ENCODE assay signal across 14 mouse cellular contexts in genomic region chr19:60178771-60179563, GRCm38 (mm10). TPM values are rescaled to one million over a fixed set of nuclear protein-coding genes. Genes with fewer than 3 reads are reported as not detected.
DNase-seq lines count a peak whose midpoint lies in the region; ATAC-seq and TF ChIP-seq lines count a peak whose summit lies in the region.
"Had no signal": no experiment of that assay in that cellular context is flagged by ENCODE, and none has a peak within 500 bp of the region (broad histone marks: within the 10 kb centered on the region; RNA-seq: fewer than 3 reads in every experiment).

No protein-coding gene starts in this region.

- H3K27ac ChIP-seq in hindbrain, postnatal 0 days: no peak overlapping the region
- no peak overlapping the region for H3K27ac ChIP-seq in hindbrain, embryonic 12.5 days
- 0 out of 2 replicates have a peak overlapping the region, but pooled peaks have one; percentile 23 for H3K27ac ChIP-seq in embryonic facial prominence, embryonic 15.5 days (replicated peaks)
- H3K27ac ChIP-seq: embryonic facial prominence, embryonic 13.5 days; limb, embryonic 15.5 days had no signal

- no peaks in the 10 kb centered on the region for H3K27me3 ChIP-seq in hindbrain, postnatal 0 days (ENCODE audit: insufficient read depth, low read length)
- no peaks in the 10 kb centered on the region for H3K27me3 ChIP-seq in hindbrain, embryonic 12.5 days
- H3K27me3 ChIP-seq in embryonic facial prominence, embryonic 15.5 days: no peaks in the 10 kb centered on the region
- H3K27me3 ChIP-seq: embryonic facial prominence, embryonic 13.5 days; limb, embryonic 15.5 days; Patski had no signal

- H3K36me3 ChIP-seq in hindbrain, postnatal 0 days (ENCODE audit: insufficient read depth, low read length): no peaks in the 10 kb centered on the region
- no peaks in the 10 kb centered on the region for H3K36me3 ChIP-seq in hindbrain, embryonic 12.5 days
- no peaks in the 10 kb centered on the region for H3K36me3 ChIP-seq in embryonic facial prominence, embryonic 15.5 days

- peak; percentile 35 to 36 for DNase-seq in cerebellum, postnatal 10 days
- DNase-seq in cerebellum, adult 18-20 months: no peak
- peak; percentile 32 for DNase-seq in hindbrain, postnatal 0 days (ENCODE audit: low spot score)
- DNase-seq in right cerebral cortex, postnatal 14 days: peak; percentile 14
- DNase-seq in right cerebral cortex, postnatal 25 days: no peak
- no peak for DNase-seq in gastrocnemius, postnatal 25 days
- DNase-seq: lung, postnatal 4 days had no signal

- H3K9me3 ChIP-seq in hindbrain, postnatal 0 days (ENCODE audit: low read length): no peaks in the 10 kb centered on the region
- no peaks in the 10 kb centered on the region for H3K9me3 ChIP-seq in hindbrain, embryonic 12.5 days (replicated peaks)
- H3K9me3 ChIP-seq in embryonic facial prominence, embryonic 15.5 days (replicated peaks): no peaks in the 10 kb centered on the region
- H3K9me3 ChIP-seq: embryonic facial prominence, embryonic 13.5 days; limb, embryonic 15.5 days had no signal

- WGBS in hindbrain, postnatal 0 days: 60% methylated on average over 8 of the region's 8 CpGs
- WGBS in hindbrain, embryonic 12.5 days: 84% methylated on average over 8 of the region's 8 CpGs
- 69% methylated on average over 8 of the region's 8 CpGs for WGBS in embryonic facial prominence, embryonic 15.5 days

- 0 out of 2 replicates have a peak, but pooled peaks have one; percentile 45 for ATAC-seq in hindbrain, postnatal 0 days
- no peak for ATAC-seq in hindbrain, embryonic 12.5 days (ENCODE audit: low FRiP score)
- ATAC-seq in embryonic facial prominence, embryonic 15.5 days (ENCODE audit: insufficient number of reproducible peaks, low FRiP score, low TSS enrichment, low read depth): no peak
- ATAC-seq: intestine, embryonic 16.5 days; Patski had no signal

- H3K4me1 ChIP-seq in hindbrain, postnatal 0 days (ENCODE audit: insufficient read depth, low read length): no peaks in the 10 kb centered on the region
- H3K4me1 ChIP-seq in hindbrain, embryonic 12.5 days: no peaks in the 10 kb centered on the region
- H3K4me1 ChIP-seq in embryonic facial prominence, embryonic 15.5 days: no peaks in the 10 kb centered on the region; the same call in 1 of the 2 replicates
- H3K4me1 ChIP-seq: limb, embryonic 15.5 days had no signal

- H3K4me2 ChIP-seq in hindbrain, postnatal 0 days (ENCODE audit: low read depth, low read length): no peak overlapping the region
- no peak overlapping the region for H3K4me2 ChIP-seq in hindbrain, embryonic 12.5 days (replicated peaks)
- no peak overlapping the region for H3K4me2 ChIP-seq in embryonic facial prominence, embryonic 15.5 days (replicated peaks)
- H3K4me2 ChIP-seq: embryonic facial prominence, embryonic 13.5 days; limb, embryonic 15.5 days; midbrain, embryonic 11.5 days had no signal

- H3K9ac ChIP-seq in hindbrain, postnatal 0 days (replicated peaks; ENCODE audit: low read length): no peak overlapping the region
- H3K9ac ChIP-seq in hindbrain, embryonic 12.5 days: no peak overlapping the region
- H3K9ac ChIP-seq in embryonic facial prominence, embryonic 15.5 days: no peak overlapping the region
- H3K9ac ChIP-seq: embryonic facial prominence, embryonic 13.5 days; limb, embryonic 15.5 days had no signal

- TF ChIP-seq CTCF in hindbrain, postnatal 0 days (IDR thresholded peaks at IDR 0.05; ENCODE audit: low read depth): no peak

- H3K4me3 ChIP-seq in hindbrain, postnatal 0 days (ENCODE audit: low read length): no peak overlapping the region
- H3K4me3 ChIP-seq in hindbrain, embryonic 12.5 days: no peak overlapping the region
- no peak overlapping the region for H3K4me3 ChIP-seq in embryonic facial prominence, embryonic 15.5 days (replicated peaks)
- H3K4me3 ChIP-seq: embryonic facial prominence, embryonic 13.5 days; limb, embryonic 15.5 days had no signal

RNA-seq across cellular contexts. Expression of gene Fam204a, which starts 47.5 kb away (rescaled TPM):
- 22.4 and 26.7 TPM in 2 replicates for total RNA-seq in hindbrain, postnatal 0 days (2014; rRNA removed)
- polyA plus RNA-seq in hindbrain, postnatal 0 days (2015; fragmentation: Nextera tagmentation; extraction: Ambion mirVana): 70.8 and 79.0 TPM in 2 replicates
- polyA plus RNA-seq in hindbrain, embryonic 12.5 days (2016; fragmentation: Nextera tagmentation; extraction: Ambion mirVana): 70.4 and 81.6 TPM in 2 replicates
- 48.2 and 50.1 TPM in 2 replicates for polyA plus RNA-seq in embryonic facial prominence, embryonic 15.5 days (2015; fragmentation: Nextera tagmentation; extraction: Ambion mirVana)
- 10 to 100 TPM; 24.9 to 28.6 TPM for total RNA-seq in gastrocnemius, postnatal 25 days (2021)

Comparison
In these comparisons a context has a peak if more than half of its experiments do, and no peak if none do; other contexts are left out.
1. DNase-seq: peak in cerebellum, postnatal 10 days (2 of 2), hindbrain, postnatal 0 days (single experiment) and right cerebral cortex, postnatal 14 days (single experiment); none in cerebellum, adult 18-20 months (0 of 2), right cerebral cortex, postnatal 25 days (single experiment) and gastrocnemius, postnatal 25 days (single experiment).